Mouse (Mus musculus) bone marrow, adult 2 months (tissue): ENCODE data around the gene Zfp3.

ENCODE experiments used
- CTCF ChIP-seq: fragments of 200-500 bp; IDR thresholded peaks from 2 replicates; pipeline ENCODE4 v1.5.1; 2011; ENCODE audit warnings: low read length, control low read depth; ENCODE audit not compliant: control insufficient read depth, insufficient read depth
- POLR2A ChIP-seq: fragments of 200-500 bp; IDR thresholded peaks from 2 replicates; pipeline ENCODE4 v1.6.1; 2011; ENCODE audit warnings: low read depth, mild to moderate bottlenecking, control low read depth, low read length, borderline replicate concordance; ENCODE audit not compliant: control insufficient read depth

GRCm38 (mm10) chr11:70763582-70763935 lies 450 bp upstream of the Zfp3 start:
- no peak for TF ChIP-seq POLR2A
- no peak for TF ChIP-seq CTCF
